Mouse (Mus musculus) lung, postnatal 4 days (tissue): ENCODE measurements around the gene Nme3.

ENCODE experiments used
- DNase-seq, 2 experiments: peaks; one replicate each; pipeline ENCODE4 v3.0.0; 2021

Nme3 gene

DNA sequence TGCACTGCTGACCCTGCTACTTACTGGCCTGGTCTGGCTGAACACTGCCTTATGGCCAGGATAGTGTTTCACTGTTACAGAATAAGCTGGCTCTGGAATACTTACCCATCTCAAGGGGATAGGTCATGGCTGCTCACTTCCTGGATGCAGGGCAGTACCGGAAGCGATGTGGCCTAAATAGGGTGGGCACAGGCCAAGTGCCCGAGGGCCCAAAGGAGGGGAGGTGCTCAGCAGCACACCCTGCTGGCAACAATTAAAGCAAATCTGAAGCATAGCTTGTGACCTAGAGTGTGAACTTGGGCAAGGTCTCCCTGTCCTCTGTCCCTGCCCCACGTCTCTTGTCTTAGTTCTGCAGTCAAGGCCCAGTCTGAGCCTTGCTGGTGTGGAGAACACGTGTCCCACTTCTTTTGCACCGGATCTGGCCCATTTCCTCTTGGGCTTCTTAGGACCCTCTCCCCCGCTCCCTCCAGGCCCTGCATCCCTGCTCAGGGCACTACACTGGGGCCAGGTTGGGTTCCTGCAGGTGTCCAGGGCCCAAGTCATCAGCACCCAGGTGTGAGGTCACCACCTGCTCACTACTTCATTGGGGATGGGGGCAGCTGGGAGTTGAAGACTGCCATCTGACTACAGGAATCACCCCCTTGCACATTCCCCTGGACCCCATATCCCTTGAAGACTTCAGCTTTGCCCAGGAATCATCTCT, 14.4 kb upstream of the Nme3 start:
- DNase-seq = peak in 1 of 2 experiments; percentile 50

DNA sequence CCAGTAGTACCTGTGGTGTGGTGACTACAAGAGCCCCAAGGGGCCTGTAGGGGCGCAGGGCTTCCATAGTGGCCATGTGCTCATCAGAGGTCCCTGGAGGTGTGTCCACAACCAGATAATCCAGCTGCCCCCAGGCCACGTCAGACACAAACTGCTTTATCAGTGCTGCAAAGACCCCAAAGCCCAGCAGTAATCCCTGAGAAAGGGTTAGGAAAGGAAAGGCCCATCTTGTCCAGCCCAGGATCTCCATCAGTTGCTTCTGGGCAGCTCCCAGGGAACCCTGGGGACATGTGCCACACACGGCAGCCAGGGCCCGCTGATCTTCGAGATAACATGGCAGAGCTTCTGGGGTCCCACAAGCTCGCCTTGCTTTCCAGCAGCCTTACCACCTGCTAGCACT, 11.9 kb upstream of the Nme3 start:
- DNase-seq = no peak

DNA sequence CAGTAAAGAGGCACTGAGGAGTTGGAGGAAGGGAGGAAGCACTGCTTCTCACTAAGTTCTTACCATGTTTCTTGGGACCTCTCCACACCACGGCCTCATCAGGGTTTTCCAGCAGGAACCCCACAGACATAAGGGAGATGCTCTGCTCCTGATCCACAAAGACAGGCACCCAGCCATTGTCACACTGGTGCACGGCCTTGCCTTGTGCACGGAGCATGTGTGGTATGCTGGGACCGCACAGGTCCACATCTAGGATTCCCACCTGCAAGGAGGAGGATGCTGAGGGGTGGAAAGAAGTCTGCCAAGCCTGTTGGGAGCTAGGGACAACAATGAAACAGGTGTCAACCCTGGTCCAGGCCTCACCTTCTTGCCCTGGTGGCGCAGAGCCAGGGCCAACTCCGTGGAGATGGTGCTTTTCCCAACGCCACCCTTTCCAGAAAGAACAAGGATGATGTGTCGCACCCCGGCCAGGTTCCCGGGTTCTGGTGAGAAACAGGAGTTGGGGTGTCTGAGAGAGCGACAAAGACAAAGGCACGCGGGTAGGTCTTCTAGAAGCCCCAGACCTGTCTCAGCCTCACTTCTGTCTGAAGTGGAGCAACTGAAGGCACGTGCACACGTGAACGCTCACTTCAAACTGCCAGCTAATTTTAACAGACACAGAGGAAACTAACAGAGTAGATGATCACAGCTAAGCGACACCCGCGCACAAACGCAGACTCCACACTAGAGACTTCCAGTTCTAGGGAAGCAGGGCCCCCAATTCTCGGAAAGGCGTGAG, 10.8 kb upstream of the Nme3 start:
- peak in 1 of 2 experiments; percentile 29 for DNase-seq

DNA sequence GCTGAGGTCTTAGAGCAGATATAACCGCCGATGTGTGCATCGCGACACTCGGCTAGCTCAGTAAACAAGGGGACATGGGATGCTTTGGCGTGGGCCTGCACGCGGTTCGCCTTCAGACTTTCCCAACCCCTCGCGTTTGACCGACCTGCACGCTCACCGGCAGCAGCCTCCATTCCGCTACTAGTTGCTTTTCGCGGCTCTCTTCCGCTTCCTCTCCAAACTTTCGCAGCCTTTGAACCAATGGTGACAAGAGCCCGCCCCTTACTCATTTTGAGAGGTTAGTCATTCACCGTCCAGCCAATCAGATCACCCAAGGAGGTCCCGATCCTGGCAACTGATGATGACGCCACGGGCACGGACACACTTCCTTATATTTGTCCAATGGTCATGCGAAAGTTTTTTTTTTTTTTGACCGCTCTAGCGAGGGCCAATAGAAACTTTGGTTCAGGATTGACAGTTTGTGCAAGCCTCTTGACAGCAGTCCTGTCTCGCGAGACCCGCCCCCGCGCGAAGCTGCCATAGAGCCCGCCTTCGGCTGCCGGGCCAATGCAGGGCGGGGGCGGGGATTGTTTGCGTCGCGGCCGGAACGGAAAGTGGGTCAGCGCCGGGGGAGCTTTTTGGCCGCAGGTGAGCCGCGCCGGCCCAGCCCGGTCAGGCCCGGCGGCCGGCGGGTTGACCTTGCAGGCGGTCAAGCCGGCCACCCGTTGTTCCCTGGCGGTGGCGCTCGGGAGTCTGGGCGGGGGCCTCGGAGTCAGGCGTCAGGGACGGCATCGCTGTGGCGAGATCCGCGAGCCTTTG, 10.0 kb upstream of the Nme3 start, which contains the start of the genes Nubp2 and Spsb3:
Nubp2 (minus strand) TSS at position 216 of the 798 bp plus-strand sequence.
Spsb3 (plus strand) TSS at position 510 of the 798 bp plus-strand sequence.
- peak; percentile 98 for DNase-seq

DNA sequence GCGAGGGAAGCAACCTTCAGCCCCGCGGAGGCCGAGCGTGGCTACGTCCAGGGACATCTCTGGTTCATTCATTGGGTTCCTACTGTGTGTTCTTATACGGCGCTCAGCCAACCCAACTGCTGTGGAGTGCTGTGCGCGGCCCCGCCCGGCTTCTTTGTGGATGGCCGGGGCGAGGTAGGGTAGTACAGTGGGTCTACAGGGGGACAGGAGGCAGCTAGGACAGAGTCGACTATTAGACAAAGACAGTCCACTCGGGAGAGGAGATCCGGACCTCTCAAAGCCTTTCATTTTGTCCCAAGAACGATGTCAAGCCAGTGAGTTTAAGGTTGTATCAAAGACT, 9.4 kb upstream of the Nme3 start:
- no peak for DNase-seq

DNA sequence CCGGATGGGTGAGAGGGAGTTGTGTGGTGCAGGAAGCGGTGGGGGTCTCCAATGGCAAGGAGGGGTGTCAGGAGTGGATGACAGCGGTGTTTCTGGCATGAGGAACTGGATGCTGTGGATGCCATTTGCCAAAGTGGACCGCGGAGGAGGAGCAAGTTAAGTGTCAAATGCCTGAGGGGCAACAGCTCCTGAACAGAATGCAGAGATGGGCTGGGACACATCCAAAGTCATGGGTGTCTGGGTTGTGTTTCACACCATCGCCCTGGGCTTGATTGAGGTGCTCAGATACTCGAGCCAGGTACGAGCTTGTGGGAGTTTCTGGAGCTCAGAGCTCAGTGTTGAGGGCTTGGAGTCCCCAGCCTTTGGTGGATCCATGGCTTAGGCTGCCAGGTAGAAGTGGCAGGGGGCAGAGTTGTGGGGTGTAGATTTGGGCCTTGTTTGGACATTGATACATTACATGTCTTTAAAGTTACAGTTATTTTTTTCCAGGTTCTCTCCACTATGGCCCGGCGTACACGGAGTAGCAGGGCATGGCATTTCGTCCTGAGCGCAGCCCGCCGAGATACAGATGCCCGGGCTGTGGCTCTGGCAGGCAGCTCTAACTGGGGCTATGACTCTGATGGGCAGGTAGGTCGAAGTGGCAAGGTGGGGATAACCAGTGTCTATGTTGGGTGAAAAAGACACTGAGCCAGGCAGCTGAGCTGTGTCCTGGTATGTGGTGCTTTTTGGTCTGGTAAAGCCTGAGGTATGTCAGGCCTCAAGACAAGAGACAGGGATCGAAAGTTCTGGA, 8.8 kb upstream of the Nme3 start:
- DNase-seq = peak in 1 of 2 experiments; percentile 26

DNA sequence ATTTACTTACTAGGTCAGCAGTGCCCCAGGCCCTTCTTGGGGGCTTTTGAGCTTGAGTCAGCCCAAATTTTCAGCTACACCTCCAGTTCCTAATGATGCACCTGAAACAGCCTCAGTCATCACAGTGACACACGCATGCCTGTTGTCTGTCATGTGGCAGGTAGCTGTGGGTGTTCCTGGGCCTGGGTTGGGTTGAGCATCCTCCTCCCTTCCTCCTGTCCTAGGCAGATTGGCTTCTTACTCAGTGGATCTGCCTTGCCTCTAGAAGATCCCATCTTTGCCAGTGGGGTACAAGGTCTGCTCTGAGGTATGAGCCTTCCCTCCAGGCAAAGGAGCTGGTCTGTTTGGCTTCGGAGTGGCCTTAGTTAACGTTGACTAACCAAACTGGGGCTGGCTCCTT, 7.4 kb upstream of the Nme3 start:
- no peak for DNase-seq

DNA sequence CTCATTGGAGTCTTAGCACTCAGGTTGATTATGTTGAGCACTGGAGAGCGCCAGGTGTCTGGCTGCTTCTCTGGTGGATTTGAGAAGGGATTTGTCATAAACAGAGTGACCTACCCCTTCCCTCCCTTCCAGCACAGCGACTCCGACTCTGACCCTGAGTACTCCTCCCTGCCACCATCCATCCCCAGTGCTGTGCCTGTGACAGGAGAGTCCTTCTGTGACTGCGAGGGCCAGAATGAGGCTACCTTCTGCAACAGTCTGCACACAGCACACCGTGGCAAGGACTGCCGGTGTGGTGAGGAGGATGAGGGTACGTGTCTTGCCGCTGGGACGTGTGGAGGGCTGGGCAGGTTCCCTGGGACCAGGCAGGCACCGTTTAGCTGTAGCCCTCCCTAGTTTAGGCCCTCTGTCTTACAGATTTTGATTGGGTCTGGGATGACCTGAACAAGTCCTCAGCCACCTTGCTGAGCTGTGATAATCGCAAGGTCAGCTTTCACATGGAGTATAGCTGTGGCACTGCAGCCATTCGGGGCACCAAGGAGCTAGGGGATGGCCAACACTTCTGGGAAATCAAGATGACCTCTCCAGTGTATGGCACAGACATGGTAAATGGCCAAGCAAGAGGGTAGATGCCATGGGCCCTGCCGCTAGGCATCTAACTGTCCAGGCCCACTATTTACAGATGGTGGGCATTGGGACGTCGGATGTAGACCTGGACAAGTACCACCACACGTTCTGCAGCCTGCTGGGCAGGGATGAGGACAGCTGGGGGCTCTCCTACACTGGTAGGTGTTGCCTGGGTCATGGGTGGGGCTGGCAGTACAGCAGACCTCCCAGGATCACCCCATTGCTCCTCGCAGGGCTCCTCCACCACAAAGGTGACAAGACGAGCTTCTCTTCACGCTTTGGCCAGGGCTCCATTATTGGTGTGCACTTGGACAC, 5.9 kb upstream of the Nme3 start:
- DNase-seq = no peak

DNA sequence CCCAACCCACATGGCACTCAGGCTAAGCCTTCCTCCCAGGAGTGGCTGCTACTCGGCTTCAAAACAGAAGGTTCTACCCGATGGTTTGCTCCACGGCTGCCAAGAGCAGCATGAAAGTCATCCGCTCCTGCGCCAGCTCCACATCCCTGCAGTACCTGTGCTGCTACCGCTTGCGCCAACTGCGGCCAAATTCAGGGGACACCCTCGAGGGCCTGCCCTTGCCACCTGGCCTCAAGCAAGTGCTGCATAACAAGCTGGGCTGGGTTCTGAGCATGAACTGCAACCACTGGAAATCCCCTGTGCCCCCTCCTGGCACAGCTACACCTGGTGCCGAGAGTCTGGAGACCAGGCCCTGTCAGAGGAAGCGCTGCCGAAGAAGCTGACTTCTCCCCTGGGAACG, 5.0 kb upstream of the Nme3 start:
- DNase-seq = no peak

DNA sequence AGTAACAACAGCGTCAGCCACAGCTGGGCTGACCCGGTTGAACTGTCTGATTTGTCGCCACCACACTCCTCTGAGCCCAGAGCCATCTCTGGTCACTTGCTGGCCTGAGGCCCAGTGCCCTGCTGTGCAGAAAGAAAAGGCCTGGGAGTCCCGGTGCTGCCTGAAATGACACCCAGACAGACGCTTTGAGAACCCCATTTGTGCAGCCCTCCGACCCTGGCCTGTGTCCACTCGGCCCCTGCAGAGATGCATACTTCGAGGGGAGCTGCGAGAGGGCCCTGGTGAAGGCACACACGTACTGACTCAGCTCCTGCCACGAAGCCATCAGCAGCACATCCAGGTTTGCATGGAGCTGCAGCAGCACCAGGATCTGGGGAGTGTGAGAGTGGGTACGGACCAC, 3.5 kb upstream of the Nme3 start:
- no peak for DNase-seq

DNA sequence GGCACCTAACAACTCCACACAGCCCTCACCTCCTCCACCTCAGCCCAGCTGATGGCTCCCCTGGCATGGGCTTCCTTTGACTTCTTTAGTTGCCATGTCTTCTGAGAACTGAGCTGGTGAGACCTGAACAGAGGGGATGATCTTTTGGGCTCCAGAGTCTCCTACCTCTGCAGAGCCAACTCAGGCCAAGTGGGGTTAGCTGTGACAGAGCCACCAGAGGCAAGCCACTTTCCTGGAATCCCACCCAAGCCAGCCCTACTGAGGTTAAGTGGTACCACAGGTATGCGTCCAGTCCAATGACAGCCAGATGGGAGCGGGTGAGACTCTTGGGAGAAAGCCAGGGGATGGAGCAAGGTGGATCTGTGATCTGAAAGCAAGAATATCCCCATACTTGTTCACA, 3.0 kb upstream of the Nme3 start:
- no peak for DNase-seq

DNA sequence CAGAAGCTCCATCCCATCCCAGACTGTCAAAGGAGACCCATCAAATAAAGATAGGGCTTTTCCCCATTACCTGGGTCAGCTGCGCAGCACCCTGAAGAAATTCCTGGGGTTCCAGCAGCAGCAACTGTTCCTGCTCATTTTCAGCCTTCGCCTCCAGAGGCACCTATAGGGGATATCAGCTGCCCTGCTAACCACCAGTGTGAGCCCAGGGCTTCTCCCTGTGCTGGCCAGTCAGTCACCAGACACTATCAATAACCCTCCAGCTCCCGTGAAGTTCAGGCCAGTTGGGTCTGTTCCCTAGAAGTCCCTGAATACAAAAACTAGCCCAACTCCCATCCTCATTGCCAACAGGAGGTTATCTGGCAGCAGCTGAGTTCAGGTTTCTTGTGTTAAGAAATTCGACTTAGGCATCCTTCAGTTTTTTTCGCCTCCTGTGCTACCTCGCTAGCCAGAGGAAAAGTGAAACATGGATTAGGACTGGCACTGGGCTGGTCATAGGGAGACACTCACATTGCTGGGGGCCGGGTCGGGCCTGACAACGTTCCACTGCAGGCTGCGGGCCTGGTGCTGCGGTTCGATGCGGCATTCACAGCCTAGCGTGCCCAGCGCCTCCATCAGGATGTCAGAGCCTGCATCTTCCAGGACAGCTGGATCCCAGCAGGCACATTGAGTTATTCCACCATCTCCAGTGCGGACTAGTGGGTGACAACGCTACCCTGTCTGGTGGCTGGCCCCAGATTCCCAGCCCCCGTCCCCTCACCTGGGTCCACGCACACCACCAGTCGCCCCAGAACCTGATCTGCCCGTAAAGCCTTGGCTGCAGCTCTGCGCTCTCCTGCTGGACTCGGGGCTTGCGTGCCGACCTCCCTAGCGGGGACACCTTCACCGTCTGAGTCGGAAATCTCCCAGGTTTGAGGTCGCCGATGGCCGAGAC, 2.0 kb upstream of the Nme3 start:
- DNase-seq = no peak

DNA sequence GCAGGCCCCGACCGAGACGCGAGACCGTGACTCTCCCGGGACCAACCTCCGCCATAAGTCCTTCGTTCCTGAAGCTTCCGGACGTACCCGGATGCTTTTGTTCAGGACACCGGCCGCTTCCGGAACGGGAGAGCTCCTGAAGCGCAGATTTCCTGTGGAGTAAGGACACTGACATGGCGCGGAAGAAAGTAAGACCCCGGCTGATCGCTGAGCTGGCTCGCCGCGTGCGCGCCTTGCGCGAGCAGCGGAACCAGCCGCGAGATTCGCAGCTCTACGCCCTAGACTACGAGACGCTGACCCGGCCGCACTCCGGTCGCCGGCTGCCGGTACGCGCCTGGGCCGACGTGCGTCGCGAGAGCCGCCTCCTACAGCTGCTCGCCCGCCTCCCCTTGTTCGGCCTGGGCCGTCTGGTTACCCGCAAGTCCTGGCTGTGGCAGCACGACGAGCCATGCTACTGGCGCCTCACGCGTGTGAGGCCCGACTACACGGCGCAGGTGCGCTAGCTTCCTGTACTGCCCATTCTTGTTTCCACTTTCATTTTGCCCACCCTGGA, 1.2 kb upstream of the Nme3 start, which contains the start of the genes Eme2 and Mrps34:
Eme2 (minus strand) TSS at position 93 of the 553 bp plus-strand sequence.
Mrps34 (plus strand) TSS at position 122 of the 553 bp plus-strand sequence.
- DNase-seq = peak; percentile 87 to 88

DNA sequence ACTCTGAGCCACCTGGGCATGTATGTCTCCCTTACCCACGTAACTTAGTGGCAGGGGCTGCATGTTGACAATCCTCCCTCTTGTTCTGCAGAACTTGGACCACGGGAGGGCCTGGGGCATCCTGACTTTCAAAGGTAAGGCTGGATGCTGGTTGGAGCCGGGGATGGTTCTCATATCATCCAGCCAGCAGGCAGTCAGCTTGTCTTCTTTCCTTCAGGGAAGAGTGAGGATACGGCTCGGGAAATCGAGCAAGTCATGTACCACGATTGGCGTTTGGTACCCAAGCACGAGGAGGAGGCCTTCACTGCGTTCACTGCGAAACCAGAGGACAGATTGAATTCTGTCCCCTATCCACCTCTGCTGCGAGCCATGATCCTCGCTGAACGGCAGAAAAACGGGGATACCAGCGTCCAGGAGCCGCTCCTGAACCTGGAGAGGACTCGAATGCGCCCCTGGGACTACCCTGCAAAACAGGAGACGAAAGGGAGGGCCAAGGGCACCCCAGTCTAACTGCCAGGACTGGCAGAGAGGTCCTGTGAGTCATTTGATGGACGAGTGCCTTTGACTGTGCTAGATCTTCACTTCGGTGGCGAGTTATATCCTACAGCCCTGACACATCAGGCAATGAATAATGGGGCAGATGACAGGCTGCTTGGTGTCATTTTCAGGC, 594 bp upstream of the Nme3 start:
- no peak for DNase-seq

DNA sequence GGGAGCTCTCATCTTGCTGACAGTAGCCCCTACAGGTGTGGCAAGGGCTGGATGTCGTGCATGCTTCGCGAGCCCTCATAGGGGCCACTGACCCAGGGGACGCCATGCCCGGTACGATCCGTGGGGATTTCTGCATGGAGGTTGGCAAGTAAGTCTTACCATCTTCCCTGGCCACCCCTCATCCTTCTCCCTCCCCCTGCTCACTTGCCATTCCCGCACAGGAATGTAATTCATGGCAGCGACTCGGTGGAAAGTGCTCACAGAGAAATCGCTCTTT, 631 bp downstream of the Nme3 start:
- peak in 1 of 2 experiments; percentile 30 for DNase-seq

DNA sequence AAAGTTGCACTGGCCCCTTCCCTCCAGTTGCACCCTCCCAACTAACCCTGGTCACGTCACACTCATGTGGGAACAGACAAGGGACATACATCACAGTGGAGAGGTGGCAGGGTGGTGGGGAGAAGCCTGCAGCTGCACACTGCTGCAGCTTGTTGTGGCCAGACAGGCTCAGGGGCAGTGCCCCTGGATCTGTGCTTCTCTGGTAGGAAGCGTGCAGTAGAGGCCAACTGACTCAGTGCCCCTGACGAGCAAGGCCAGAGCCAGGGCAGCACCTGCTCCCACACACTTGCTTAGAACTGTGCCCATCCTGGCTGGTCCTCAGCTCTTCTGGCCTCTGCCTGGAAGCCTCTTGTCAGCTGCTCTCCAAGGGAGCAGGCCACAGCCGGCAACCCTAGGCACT, 1.3 kb downstream of the Nme3 start:
- peak in 1 of 2 experiments; percentile 24 for DNase-seq

DNA sequence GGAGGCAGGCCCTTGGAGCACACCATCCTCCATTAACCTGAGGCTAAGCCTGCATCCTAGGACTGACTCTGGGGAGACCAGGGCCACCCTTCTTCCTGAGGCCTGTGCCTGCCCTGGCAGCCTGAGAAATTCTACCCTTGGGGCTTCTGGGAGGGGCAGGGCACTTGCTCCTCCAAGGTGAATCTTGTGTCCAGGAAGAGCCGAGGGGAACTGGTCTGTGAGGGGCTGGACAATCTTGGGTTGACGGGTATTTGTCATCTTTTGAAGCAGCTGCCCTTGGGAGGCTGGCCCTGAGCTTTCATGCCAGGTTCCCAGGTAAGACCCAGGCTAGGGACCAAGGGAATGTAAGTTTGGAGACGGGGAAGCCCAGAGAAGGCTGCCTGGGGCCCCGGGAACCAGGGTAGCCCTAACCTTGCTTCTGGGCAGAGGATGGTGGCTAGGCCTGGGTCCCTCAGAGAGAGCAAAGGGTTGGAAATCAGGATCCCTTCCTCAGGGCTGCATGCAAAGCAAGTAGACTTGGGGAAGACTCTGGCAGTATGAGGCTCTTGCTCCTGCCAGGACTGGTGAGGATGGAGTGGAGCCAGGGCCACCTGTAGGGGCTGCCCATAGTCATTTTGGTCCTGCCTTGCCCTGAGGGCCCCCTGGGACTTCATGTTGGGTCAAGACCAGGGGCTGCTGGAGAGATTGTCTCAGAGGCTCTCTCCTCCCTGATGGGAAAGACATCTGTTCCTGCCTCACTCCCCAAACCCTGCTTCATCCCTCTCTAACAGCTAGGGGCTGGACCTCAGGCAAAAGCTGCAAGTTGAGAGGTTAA, 1.9 kb downstream of the Nme3 start:
- DNase-seq = no peak

DNA sequence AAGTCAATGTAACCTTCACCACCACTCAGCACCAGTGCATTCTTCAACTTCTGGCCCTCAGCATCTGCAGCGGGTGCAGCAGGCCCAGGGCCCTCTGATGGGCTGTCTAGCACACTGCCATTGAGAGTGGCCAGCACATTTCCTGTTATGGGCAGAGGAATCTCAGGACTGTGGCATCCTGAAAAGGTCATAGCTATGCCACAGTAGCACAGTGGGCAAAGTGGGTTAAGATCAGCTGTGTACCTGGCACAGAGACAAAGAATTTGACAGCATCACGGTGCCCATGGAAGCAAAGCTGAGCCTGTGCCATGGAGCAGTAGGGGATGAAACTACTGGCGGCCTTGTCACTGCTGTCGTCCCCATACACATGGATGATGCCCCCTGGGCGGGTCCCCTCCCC, 2.9 kb downstream of the Nme3 start:
- DNase-seq = no peak

DNA sequence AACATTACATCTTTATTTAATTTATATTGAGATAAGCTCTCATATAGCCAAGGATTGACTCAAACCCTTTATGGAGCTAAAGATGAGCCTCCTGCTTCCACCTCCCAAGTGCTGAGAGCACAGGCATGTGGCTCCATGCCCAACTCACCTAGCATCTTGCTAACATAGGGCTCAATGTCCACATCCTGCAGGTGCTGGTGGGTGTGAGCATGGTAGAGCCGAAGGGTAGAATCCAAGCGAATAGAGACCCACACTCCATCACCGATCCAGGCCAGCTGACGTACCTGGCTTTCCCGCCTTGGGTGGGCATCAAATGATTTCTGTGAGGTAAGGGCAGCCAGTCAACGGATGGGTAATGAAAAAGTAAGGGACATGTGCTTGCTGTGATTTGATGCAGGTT, 3.7 kb downstream of the Nme3 start:
- no peak for DNase-seq
